Mouse (Mus musculus) lung, embryonic 16.5 days (tissue): Measurements from ENCODE around the gene Tmem223. TPM values are rescaled to one million over a fixed set of nuclear protein-coding genes. Genes with fewer than 3 reads are reported as not detected.

Source experiments
- microRNA-seq: library from miRNA; unstranded; fragments of <30 nt; microRNA quantifications from one replicate; pipeline ENCODE4, GENCODE M21; 2016
- polyA plus RNA-seq: library from polyadenylated mRNA; unstranded; fragments of >200 nt; fragmentation: Nextera tagmentation; extraction: Ambion mirVana; gene quantifications from 2 replicates; pipeline ENCODE4 v1.2.1, GENCODE M21; 2015

Tmem223 gene
- polyA plus RNA-seq, 1 experiment from 2014 or later = 194 TPM

Small RNAs within 50 kb of the gene (microRNA-seq; reads per million reads assigned to microRNA genes)
- gene Mir6992 = not detected

Other genes starting within 250 kb of the Tmem223 start
- gene Slc22a8, start 179.7 kb upstream of the Tmem223 start, polyA plus RNA-seq = 0.09 and 0.11 TPM in 2 replicates
- not detected in 2 replicates for gene Slc22a6, start 153.0 kb upstream of the Tmem223 start, polyA plus RNA-seq
- gene Chrm1, start 107.2 kb upstream of the Tmem223 start, polyA plus RNA-seq = 0.10 and 0.21 TPM in 2 replicates
- gene Slc3a2, start 47.6 kb upstream of the Tmem223 start, polyA plus RNA-seq = 77.0 and 78.8 TPM in 2 replicates
- gene Wdr74, start 35.2 kb upstream of the Tmem223 start, polyA plus RNA-seq = 75.5 and 78.9 TPM in 2 replicates
- gene 1700092M07Rik, start 30.3 kb upstream of the Tmem223 start, polyA plus RNA-seq = 0.83 and 2.7 TPM in 2 replicates
- gene Stx5a, start 29.6 kb upstream of the Tmem223 start, polyA plus RNA-seq = 162 and 174 TPM in 2 replicates
- gene Nxf1, start 13.9 kb upstream of the Tmem223 start, polyA plus RNA-seq = 186 and 190 TPM in 2 replicates
- gene Tmem179b, start 3.5 kb downstream of the Tmem223 start, polyA plus RNA-seq = 88.2 and 89.7 TPM in 2 replicates
- 24.0 and 26.0 TPM in 2 replicates for gene Taf6l, start 15.4 kb downstream of the Tmem223 start, polyA plus RNA-seq
- gene Polr2g, start 27.6 kb downstream of the Tmem223 start, polyA plus RNA-seq = 140 and 147 TPM in 2 replicates
- gene Zbtb3, start 31.6 kb downstream of the Tmem223 start, polyA plus RNA-seq = 5.5 and 5.6 TPM in 2 replicates
- gene Ttc9c, start 48.3 kb downstream of the Tmem223 start, polyA plus RNA-seq = 55.2 and 56.5 TPM in 2 replicates
- 4.4 and 5.0 TPM in 2 replicates for gene Hnrnpul2, start 49.0 kb downstream of the Tmem223 start, polyA plus RNA-seq
- not detected in 2 replicates for gene AC129217.1, start 58.8 kb downstream of the Tmem223 start, polyA plus RNA-seq
- 54.1 and 54.6 TPM in 2 replicates for gene Bscl2, start 66.5 kb downstream of the Tmem223 start, polyA plus RNA-seq
- gene Gng3, start 68.2 kb downstream of the Tmem223 start, polyA plus RNA-seq = 2.8 and 3.3 TPM in 2 replicates
- gene Lrrn4cl, start 79.8 kb downstream of the Tmem223 start, polyA plus RNA-seq = 1.6 and 1.7 TPM in 2 replicates
- 156 and 164 TPM in 2 replicates for gene Ubxn1, start 100.5 kb downstream of the Tmem223 start, polyA plus RNA-seq
- gene Uqcc3, start 109.9 kb downstream of the Tmem223 start, polyA plus RNA-seq = 63.5 and 64.0 TPM in 2 replicates
- 71.3 and 75.9 TPM in 2 replicates for gene Lbhd1, start 112.7 kb downstream of the Tmem223 start, polyA plus RNA-seq
- gene Gm49403, start 112.9 kb downstream of the Tmem223 start, polyA plus RNA-seq = not detected in 2 replicates
- gene 1810009A15Rik, start 117.9 kb downstream of the Tmem223 start, polyA plus RNA-seq = 68.4 and 71.4 TPM in 2 replicates
- not detected in 2 replicates for gene Gm49416, start 117.9 kb downstream of the Tmem223 start, polyA plus RNA-seq
- 38.3 and 40.8 TPM in 2 replicates for gene Ints5, start 122.0 kb downstream of the Tmem223 start, polyA plus RNA-seq
- gene Ganab, start 127.1 kb downstream of the Tmem223 start, polyA plus RNA-seq = 125 and 127 TPM in 2 replicates
- 40.2 and 43.5 TPM in 2 replicates for gene B3gat3, start 149.4 kb downstream of the Tmem223 start, polyA plus RNA-seq
- gene Rom1, start 158.4 kb downstream of the Tmem223 start, polyA plus RNA-seq = 2.8 and 4.0 TPM in 2 replicates
- 31.0 and 32.2 TPM in 2 replicates for gene Eml3, start 158.6 kb downstream of the Tmem223 start, polyA plus RNA-seq
- 149 and 164 TPM in 2 replicates for gene Mta2, start 170.9 kb downstream of the Tmem223 start, polyA plus RNA-seq
- gene Tut1, start 182.9 kb downstream of the Tmem223 start, polyA plus RNA-seq = 27.5 and 28.9 TPM in 2 replicates
- gene Eef1g, start 196.0 kb downstream of the Tmem223 start, polyA plus RNA-seq = 366 TPM in 2 replicates
- 30.5 and 31.0 TPM in 2 replicates for gene Ahnak, start 218.3 kb downstream of the Tmem223 start, polyA plus RNA-seq